Mouse (Mus musculus) erythroid progenitor cell, adult 5-6 weeks (primary cell): ENCODE measurements at regions not wholly inside any gene's neighbourhood (a gene's known extent, or its start where the extent isn't known, plus 50 kb on each side); places are given as distances from the start of the nearest gene placed in this dataset.
"Not testable (repeated sequence)": the region's sequence is repeated elsewhere in the genome, so short reads cannot be mapped to it uniquely, and the experiment has no call there.

Experiments
- ATAC-seq: replicated peaks from 2 replicates; pipeline ENCODE4 v1.8.0; 2016; ENCODE audit warnings: moderate number of reproducible peaks, mild to moderate bottlenecking, moderate TSS enrichment, inconsistent platforms; ENCODE audit not compliant: poor library complexity, low FRiP score, severe bottlenecking

- ATAC-seq = peak; percentile 66
Measured at GRCm38 (mm10) chr4:53269251-53269842, 109.7 kb upstream of the Abca1 start.

DNA sequence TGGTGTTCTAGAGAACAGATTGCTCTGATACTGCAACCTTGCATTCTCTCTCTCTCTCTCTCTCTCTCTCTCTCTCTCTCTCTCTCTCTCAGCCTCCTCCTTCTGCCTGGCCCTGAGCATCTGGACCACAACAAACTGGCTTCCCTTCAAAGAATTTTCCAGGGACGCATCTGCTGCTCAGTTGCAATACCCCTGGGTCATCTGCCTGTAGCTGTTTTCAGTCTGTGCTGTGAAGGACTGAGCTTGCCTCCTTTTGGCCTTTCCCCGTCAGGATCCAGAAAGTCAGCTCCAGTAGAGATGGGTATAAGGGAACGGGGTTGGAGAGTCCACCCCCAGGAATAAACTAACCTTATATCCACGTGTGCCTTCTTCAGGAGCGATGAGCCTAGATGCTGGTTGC lies 105.2 kb upstream of the Abca1 start:
- ATAC-seq = no peak

DNA sequence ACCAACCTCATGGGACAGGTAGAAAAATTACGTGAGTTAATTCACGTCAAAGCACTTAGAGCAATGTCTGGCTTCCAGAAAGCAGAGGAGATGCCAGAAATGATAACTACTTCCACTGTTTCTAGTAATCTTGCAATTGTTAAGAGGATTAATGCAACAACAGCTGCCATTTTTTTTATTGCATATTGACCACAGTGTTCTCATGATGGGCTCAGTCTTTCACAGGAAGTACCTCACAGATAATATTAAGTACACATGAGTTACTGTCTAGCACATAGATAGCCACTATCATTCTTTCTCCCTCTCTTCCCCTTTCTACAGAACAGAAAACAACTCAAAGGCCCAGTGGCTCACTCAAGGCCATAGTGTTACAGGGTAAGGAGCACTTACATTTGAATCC lies 104.8 kb upstream of the Abca1 start:
- ATAC-seq = no peak

DNA sequence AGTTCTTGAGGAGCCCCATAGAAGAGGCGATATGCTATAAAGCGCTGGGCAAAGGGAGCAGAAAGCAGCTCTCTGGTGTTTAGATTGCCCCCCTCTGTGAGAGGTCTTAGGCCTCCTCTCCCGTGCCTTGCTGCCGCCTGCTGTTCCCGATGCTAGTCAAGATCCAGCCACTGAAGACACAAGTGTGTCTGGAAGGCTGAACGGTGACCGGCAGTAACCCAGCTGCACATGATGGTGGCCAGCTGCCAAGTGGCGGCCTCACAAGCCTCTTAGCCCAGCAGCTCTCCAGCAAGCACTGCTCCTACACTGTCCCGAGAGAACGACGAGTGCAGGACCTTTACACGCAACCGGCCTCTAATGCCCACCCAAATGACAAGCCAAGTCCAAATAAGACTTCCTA lies 104.1 kb upstream of the Abca1 start:
- no peak for ATAC-seq

DNA sequence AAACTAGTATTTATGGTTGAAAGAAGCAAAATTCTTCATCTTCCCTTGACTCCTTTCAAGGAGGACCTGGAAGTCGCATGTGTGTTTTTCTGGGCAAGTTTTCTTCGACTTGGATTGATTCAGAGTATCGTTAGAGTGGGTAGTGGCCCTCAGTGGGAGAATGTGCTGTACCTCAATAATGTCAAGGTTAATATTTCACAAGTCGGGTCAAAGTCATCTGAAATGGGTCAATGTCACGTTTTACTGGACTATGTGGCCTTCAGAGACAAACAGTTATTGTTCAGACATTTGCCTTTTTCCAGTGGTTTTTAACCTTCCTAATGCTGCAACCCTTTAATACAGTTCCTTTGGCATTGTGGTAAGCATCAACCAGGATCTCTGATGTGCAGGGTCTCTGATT lies 102.8 kb upstream of the Abca1 start:
- ATAC-seq = no peak

- ATAC-seq = no peak
Measured at GRCm38 (mm10) chr4:53261556-53262140, 102.0 kb upstream of the Abca1 start.

DNA sequence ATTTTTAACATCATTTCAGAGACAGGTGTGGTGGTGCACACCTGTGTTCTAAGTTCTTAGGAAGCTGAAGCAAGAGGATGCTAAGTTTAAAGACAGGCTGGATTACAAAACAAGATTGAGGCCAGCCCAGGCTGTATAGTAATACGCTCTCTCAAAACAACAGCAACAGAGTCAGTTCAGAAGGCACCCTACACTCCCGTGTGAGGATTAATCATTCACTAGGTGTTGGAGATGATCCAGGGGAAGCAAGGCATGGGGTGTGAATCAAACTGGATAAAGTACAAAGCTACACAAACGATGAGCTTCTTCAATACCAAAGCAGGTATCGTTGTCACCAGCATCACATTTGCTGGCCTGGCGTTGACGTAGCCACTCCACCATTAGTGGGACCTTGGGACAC lies 99.3 kb upstream of the Abca1 start:
- ATAC-seq = no peak

DNA sequence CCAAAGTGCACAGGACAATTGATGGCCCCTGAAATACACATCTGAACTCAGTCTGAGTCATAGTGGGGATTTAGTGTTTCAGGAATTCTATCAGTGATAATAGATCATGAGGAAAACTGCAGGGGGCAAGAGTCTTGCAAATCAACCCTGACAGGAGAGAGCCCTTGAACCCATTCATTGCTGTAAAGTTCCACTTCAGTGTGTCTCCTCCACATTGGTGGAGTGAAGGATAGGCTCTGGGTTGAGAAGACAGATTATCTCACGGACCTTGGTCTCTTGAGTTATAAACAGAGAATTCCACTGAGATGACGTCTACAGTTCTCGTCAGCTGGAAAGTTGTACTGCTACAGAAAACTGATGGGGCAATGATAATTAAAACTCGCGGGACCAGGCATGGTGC lies 97.3 kb upstream of the Abca1 start:
- ATAC-seq = no peak

- ATAC-seq = no peak
Measured at GRCm38 (mm10) chr4:53254483-53254882, 94.8 kb upstream of the Abca1 start.

GRCm38 (mm10) chr4:53253680-53254079 lies 94.0 kb upstream of the Abca1 start:
- no peak for ATAC-seq

DNA sequence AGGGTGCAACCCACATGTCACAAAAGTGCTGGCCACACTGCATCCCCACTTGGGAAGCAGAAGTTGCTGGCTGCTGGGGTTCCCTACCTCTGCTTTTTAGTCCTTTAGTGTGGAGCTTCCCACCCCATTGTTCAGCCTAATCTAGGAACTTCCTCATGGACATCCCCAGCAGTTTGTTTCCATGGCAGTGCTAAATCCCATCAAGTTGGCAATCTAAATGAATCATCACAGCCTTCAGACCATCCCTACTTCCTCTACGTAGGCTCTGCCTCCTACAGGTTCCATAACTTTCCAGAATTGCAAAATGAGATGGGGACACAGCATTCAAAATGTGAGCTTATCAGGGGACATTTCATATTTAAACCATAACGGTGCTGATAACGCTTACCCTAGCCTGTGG lies 90.6 kb upstream of the Abca1 start:
- ATAC-seq = no peak

DNA sequence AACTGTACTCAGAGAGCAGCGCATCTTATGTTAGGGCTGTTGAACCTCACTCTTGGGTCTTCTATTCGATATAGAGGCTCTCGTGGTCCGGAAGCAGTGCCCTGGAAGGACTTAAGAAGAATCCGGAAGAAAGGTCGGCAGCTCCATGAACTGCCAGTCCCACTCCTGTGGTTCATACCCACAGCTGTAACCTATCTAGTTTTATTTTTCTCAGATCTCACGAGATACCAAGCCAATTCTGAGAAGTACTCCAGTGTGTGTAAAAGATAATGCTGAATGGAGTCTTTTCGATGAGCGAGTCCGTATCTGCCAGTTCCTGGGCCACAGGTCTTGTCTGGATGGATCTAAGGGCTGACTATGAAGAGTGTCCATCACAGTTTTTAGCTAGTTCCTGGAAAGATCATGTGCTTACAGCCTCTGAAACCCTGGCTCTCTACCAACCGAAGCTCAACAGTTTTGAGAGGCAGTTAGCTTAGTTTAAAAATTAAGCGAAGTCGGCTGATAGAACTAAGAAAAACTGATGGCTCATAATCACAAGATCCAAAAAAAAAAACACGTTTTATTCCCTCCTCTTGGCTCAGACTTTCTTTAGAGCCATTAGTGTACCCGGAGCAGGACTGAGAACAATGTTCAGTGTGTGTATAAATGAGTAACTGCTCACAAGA lies 86.5 kb upstream of the Abca1 start:
- peak; percentile 55 for ATAC-seq

- peak; percentile 50; the same call in 1 of the 2 replicates for ATAC-seq
Measured at GRCm38 (mm10) chr4:53245553-53245952, 85.9 kb upstream of the Abca1 start.

DNA sequence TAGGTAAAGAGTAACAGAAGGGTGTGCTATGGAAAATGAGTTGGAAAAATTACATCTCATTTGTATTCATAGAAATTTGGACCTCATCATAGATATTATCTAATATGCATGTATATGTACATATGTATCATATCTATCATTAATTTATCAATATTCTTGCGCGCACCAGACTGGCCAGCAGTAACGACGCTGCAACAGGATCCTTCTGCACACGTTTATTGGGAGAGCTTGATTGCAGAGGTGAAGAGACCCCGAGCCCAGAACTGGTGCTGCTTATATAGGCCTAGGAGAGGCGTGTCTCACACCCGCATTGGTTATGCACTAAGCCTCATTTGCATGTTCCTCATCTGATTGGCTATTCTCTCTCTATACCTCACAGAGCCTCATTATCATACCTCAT lies 83.8 kb upstream of the Abca1 start:
- ATAC-seq = not testable (repeated sequence)

DNA sequence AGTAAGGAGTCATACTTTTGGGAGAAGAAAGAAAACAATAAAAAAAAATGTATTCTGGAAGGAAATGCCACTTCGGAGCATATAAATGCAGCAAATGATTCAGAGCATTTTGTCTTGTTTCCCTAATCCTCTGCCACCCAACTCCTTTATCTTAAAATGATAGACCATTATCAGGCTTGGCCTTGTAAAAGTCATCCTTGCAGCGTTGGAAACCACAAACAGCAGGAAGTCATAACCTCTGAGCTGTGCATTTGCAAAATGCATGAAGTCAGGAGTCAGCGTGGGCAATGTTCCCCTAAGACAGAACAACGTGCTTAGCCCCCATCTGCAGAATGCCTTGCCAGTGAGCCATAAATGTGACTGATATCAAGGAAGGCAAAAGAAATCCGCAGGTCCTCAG lies 80.2 kb upstream of the Abca1 start:
- no peak for ATAC-seq

GRCm38 (mm10) chr4:53238314-53239259 lies 78.9 kb upstream of the Abca1 start:
- ATAC-seq = peak; percentile 40; the same call in 1 of the 2 replicates

DNA sequence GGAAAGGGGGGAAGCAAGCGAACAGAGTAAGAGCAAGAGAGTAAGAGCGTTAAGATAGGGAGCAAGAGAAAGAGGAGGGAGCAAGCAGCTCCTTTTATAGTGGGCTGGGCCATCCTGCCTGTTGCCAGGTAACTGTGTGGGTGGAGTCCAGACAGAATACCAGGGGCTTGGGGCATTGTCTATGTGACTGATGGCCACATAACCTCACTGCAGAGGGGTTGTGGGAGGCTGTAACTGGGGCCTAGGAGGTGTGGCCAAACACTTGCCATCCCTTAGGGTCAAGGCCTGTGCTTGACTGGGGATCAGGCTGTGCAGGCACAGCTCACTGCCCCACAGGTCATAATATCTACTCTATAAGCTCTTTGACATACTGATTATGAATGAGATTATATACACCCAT lies 76.2 kb upstream of the Abca1 start:
- no peak for ATAC-seq

DNA sequence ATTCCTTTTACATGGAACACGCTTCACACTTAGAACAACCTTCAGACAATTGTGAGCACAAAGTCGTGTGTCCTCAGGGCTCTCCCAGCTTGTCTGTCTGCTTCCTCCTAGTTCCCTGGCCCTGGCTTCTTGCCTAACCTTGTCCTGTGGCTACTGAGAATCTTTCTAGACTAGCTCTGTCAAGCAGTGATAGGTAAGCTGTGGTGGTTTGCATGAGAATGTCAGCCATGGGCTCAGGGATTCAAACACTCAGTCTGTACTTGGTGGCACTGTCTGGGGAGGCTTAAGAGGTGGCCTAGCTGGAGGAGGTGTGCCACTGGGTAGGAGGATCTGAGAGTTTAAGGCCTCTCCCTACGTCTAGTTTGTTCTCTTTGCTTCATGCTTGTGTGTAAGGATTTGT lies 72.7 kb upstream of the Abca1 start:
- no peak for ATAC-seq

DNA sequence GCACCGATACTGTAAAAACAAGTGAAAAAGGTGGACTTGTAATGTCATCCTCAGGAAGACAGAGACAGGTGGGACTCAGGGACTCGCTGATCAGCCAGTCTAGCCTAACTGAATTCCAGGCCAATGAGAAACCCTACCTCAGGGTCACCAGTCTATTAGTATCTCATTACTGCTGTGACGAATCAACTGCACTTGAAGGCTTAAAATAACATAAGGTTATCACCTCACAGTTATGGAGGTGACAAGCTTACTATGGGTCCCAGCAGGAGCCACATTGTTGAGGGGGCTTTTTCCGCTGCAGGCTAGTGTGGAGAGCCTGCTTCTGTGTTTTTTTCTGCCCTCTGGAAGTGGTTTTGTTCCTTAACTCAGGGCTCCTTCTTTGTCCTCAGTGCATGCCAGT lies 72.2 kb upstream of the Abca1 start:
- ATAC-seq = no peak

DNA sequence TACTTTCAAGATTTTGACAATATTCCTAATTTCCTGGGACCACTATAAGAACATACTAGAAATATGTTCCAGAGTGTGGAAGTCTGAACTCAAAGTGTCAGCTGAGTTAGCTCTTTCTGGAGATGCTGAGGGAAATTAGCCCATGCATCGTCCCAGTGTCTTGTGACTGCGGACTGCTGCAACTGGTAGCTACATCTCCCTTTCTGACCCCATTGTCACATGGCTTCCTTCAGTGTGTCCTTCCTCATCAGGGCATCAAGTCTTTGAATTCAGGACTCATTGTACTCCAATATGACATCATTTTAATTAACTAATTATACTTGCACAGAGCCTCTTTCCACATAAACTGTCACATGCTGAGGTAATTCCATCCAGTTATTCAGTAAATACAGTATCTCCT lies 71.4 kb upstream of the Abca1 start:
- ATAC-seq = no peak

DNA sequence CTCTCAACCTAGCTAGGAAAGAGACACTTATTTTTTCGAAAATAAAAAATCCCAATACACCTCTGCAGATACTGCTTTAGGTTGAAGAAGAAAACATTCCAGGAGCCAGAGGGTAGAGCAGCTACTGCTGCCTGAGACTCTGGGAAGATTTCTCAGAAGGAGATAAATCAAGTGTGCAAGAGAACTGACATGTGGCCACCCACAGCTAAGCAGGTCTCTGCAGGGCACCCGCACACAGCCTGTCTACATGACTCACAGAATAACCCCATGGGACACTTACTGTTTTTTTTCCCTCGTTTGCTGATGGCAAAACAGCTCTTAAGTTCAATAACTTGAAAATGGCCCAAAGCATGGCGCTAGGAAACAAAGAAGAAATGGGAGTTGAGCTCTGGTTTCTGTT lies 68.7 kb upstream of the Abca1 start:
- no peak for ATAC-seq
